Mouse (Mus musculus) gastrocnemius, postnatal 14 days (tissue): ENCODE measurements around the gene Ptpn1. TPM values are rescaled to one million over a fixed set of nuclear protein-coding genes. Genes with fewer than 3 reads are reported as not detected.

Experiments used
- DNase-seq: peaks from one replicate; pipeline ENCODE4 v3.0.0; 2021; ENCODE audit warnings: mixed read lengths
- intact Hi-C: fragments of 180-260 bp; cut with DNase I; formaldehyde crosslinking; loops from one replicate; pipeline ENCODE4 v1.15.1; 2025; ENCODE audit warnings: low total_unique reads
- total RNA-seq, 2 experiments: library from RNA; stranded (reverse); gene quantifications; 2 replicates each; pipeline ENCODE4 v1.2.3; 2021

Ptpn1 gene
- total RNA-seq, 2 experiments from 2014 or later = 13.9 to 15.6 TPM

- no peak for DNase-seq
- intact Hi-C loops = no loop called here
Measured at GRCm38 (mm10) chr2:167960584-167960983, 28.7 kb downstream of the Ptpn1 start.

GRCm38 (mm10) chr2:167962347-167962746 is 30.5 kb downstream of the Ptpn1 start:
- DNase-seq = no peak
- intact Hi-C loops = no loop called here

GRCm38 (mm10) chr2:167963176-167963575 is 31.3 kb downstream of the Ptpn1 start:
- intact Hi-C loops = no loop called here

DNA sequence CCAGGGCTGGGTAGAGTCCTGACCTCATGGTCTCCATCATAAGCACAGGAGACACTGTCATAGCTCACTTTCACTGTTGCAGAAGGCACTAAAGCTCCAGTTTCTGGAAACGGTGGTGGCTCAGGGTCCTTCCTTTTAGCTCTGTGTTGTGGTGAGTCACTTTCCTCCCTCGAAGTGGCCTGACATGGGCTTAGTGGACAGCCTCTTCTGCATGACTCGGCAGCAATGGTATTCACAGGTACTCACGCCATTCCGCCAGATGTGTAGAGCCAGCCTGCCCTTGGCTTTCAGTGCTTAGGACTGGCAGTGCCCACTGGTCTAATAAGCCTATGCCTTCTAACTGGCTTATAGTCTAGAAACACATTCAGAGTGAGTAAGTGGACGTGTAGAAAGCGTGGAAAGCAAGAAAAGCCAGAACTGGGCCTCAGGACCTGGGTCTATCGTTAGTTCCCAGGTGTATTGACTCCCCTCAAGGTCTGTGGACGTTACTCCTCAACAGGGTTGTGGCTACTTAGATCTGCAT is 32.0 kb downstream of the Ptpn1 start:
- intact Hi-C loops = no loop called here

More at GRCm38 (mm10) chr2:167963176-167963575, 31.3 kb downstream of the Ptpn1 start:
- no peak for DNase-seq

DNA sequence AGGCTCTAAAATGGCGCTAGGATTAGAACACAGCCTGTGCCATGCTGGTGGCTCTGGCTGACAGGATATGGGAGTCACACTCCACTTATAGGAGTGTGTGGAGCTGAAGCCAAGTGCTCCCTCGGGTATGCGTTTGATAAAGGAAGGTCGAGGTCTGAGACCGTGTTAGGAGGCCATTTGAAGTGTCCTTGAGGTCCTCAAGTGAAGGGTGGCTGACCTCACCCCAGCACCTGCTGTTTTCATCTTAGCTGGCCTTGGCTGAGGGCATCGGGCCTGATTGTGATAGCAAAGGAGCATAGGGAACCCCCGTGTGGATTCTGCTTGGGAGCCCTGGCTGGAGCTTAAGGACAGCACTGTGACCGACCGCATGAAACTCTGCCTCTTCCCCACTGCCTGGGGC is 32.5 kb downstream of the Ptpn1 start:
- intact Hi-C loops = no loop called here
- no peak for DNase-seq

More for the DNA sequence above, 32.0 kb downstream of the Ptpn1 start:
- no peak for DNase-seq

DNA sequence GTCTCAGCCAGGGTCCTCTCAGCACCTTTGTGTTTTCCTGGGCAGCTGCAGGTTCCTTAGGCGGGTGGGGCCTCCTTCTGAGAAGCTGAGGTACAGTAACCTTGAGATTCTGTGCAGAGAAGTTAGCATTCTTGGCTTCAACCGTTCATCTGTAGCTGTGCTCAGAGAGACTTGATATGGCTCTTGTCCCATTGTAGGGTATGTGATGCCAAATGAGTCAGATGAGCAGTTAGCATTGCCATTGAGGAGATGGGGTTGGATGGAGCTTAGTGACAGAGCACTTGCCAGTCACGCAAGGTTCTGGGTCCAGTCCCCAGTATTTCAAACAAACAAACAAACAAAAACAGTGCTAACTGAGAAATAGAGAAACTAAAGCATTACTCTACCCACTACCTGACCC is 34.1 kb downstream of the Ptpn1 start:
- intact Hi-C loops = no loop called here
- no peak for DNase-seq

DNA sequence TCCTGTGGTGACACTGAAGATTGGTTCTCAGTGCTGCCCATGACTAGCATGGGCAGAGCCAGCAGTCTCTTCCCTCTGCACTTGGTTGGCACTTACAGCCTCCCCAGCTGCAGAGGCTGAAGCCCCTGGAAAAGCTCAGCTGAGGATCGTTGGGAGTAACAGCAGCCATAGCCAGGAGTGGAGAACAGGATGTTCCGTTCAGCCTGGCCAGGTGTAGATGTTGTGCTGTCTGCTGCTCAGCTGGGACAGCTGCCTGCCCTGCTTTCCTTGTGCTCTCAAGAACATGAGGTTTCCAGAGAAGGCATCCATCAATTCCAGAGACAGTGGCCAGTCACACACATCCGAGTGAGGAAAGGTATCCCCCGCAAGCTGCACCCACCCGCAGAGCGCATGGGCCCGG is 36.6 kb downstream of the Ptpn1 start:
- DNase-seq = no peak

GRCm38 (mm10) chr2:167969851-167970541 is 38.1 kb downstream of the Ptpn1 start:
- DNase-seq = no peak
- intact Hi-C loops = no loop called here

More for the DNA sequence above, 36.6 kb downstream of the Ptpn1 start:
- intact Hi-C loops = no loop called here

DNA sequence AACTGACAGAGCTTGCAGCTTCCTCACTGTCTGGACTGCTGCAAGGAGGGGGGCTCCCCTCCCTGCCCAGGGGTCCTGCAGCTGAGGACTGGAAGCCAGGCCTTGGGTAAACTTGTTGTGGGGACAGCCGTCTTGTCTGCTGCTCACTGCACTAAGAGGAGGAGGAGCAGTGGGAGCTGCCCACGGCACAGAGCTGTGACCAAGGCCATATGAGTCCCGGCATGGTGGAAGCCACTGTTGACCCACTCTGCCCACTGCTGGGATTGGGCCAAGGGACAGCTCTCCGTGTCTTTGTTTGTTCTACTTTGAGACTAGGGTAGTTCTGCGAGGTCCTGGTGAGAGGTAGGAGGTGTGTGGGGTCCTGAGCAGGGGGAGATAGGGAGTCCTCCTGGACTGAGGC is 40.3 kb downstream of the Ptpn1 start:
- intact Hi-C loops = no loop called here
- no peak for DNase-seq

GRCm38 (mm10) chr2:167972809-167973208 is 41.0 kb downstream of the Ptpn1 start:
- no peak for DNase-seq
- intact Hi-C loops = no loop called here

DNA sequence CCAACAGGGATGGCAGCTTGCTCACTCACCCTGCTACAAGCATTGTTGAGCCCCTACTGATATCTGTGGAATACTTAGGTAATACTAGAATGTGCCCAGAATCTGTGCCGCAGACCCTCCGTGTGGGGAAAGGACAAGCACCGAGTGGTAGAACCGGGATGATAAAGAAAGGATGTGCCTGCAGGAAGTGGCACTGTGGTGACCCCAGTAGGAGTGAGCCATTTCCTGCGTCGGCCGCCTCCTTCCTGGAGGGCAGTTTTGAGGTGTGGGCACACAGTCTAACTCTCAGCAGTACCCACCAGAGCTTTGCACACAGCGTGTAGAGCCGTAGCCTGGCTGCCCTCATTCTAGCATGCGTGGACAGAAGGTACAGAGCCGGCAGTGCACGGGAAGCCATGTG is 43.9 kb downstream of the Ptpn1 start:
- DNase-seq = no peak
- intact Hi-C loops = no loop called here

DNA sequence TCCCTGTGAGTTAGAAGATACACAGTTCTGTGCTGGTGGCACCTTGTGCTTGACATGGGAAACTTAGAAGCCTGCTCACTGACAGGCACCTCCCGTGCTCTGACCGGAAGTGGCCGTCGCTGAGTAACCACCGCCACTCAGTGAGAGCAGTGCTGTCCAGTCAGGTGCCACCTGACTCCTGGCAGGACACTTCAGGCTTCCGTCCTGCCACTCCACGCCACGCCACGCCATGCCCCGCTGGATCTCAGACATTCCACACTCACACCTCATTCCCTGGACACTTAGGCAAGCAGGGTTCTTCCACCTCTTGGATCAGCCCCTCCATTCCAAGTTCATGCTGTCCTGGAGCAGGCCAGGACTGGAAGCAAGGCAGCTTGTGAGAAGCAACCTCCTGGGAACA is 46.4 kb downstream of the Ptpn1 start:
- no peak for DNase-seq
- intact Hi-C loops = no loop called here

DNA sequence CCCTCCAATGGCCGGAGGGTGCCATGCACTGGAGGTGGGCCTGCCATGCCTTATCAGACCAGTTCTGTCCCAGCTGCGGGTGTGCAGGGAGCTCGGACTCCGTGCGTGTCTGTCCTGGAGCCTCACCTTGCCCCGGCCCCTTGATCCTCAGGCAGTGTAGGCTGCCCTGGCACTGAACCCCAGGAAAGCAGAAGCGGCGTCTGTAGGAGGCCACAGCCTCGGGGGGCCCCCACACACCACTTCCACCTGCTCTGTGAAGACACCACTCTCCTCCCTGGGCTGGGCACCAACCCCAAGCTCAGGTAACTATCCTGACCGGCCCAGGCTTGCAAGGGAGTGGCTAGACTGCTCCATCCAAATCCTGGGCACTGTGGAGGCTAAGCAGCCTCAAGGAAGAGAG is 48.5 kb downstream of the Ptpn1 start:
- DNase-seq = no peak
- intact Hi-C loops = no loop called here

DNA sequence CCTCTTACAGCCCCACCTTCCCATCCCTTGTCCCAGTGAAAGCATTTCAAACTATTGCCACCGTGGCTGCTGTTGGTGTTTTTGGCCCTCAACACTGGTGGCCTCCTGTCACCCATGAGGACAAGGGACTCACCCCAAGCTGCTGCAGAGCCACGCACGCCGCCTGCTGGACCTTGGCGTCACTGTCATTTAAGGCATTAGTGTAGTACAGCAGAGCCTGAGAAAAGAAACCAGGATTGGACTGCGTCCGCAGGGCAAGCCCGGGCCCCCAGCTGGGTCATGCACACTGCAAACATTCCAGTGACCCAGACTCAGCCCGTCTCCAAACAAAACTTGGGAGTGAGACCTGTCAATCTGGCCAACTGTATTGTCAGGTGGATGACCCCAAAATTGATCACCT is 50.8 kb downstream of the Ptpn1 start:
- peak; percentile 45 for DNase-seq
- intact Hi-C loops = no loop called here

DNA sequence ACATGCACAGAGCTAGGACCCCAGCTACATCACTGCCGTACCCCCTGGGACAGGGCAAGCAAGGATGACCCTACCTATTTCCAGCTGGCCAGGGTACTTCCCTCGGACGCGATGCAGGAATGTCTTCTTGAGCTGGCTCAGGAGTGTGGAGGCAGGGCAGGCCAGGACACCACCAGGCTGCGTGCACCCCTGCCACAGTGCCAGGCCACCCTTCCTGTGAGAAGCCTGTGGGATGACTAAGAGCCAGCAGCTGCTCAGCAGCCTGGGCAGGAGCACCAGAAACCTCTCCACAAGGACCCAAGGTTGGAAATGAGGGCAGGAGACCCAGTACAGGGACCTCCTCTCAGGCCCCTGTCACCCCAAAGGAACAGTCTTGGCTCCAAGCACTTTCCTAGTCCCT is 52.5 kb downstream of the Ptpn1 start:
- intact Hi-C loops = no loop called here
- DNase-seq = peak; percentile 50

DNA sequence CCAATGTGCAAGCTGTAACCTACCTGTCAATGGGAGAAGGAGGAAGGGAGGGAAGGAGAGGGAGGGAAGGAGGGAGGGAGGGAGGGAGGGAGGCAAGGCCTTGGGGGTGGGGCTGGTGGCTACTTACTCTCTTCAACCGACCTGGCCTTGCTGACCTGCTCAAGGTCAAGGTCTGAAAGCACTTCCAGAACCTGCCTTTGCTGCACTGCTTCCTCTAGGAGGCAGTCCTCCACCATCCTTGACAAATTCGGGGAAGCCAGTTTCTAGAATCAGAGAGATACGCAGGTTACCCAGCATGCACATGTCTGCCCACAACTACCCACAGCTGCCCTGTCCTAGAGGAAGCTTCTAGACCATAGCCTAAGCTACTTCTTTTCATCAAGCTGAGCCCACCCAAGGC is 53.1 kb downstream of the Ptpn1 start:
- intact Hi-C loops = no loop called here
- no peak for DNase-seq

- DNase-seq = peak; percentile 58
- intact Hi-C loops = no loop called here
Measured at GRCm38 (mm10) chr2:167986762-167987161, 54.9 kb downstream of the Ptpn1 start.

- intact Hi-C loops = no loop called here
- DNase-seq = no peak
Measured at GRCm38 (mm10) chr2:167987640-167988039, 55.8 kb downstream of the Ptpn1 start.

DNA sequence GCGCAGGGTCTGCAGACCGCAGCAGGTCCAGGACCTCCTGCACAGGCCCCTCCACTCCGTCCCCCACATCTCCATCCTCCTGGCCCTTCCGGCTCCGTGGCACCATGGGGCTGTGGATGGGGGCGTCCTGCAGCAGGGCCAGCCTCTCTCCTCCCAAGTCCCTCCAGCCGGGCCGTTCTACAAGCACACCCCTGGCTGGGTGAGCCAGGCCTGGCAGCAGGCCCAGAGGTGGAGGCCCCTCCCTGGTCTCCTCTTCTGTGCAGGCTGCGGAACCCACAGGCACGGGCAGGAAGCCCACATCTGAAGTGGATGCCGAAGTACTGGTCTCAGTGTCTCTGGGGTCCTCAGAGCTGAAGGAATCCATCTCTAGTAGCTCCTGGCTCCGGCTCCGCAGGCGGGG is 57.5 kb downstream of the Ptpn1 start:
- intact Hi-C loops = no loop called here
- peak; percentile 73 for DNase-seq

DNA sequence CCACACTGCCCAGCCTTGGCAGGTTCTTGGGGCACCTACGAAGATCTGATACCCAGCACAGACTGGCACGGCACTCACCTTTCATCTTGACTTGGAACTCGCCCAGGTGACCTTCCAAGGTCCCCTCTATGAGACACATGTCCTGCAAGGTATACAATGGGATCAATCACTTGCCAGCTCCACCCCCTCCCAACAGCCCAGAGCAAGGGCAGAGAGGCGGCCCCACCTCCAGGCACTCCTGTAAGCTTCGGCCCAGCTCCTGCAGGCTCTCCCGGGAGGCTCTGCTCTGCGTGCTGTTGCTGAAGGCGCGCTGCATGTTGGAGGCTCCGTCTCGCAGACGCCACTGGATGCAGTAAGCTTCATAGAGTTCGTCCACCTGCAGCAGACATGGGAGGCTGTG is 61.4 kb downstream of the Ptpn1 start:
- DNase-seq = no peak
- intact Hi-C loops = no loop called here

GRCm38 (mm10) chr2:167995870-167996635 is 64.2 kb downstream of the Ptpn1 start:
- DNase-seq = no peak
- intact Hi-C loops = no loop called here
